Comparison of ENCODE assay signal across 7 mouse cellular contexts in the genomic region with DNA sequence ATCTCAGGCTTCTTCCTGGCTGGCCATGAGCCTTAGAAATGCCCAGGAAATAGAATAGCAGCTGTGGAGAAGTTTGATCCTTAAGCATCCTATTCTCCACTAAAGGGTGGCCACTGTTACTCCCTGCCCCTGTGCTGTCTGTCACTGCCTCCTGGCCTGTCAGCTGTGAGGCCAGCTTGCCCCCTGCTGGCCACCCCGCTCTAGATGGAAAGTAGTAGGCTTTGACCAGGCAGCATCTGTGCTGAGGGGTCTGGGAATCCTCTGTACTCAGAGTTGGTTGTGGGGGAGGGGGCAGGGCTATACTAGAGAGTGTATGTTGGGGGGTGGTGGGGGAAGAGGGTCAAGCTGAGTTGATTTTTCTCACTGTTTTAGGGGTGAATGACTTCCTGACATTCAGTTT.
DNase-seq lines count a peak whose midpoint lies in the region; ATAC-seq and TF ChIP-seq lines count a peak whose summit lies in the region.

No protein-coding gene starts in this region.

- H3K27ac ChIP-seq in gastrocnemius, adult 2 months, result no peak overlapping the region
- H3K27ac ChIP-seq in hindbrain, embryonic 13.5 days, result no peak overlapping the region

- H3K4me1 ChIP-seq in hindbrain, embryonic 13.5 days (replicated peaks), result peaks cover 6% of the 10 kb centered on the region; the same call in 1 of the 2 replicates

- no peak overlapping the region for H3K4me2 ChIP-seq in hindbrain, embryonic 13.5 days

- H3K9ac ChIP-seq in hindbrain, embryonic 13.5 days, result no peak overlapping the region

- H3K36me3 ChIP-seq in hindbrain, embryonic 13.5 days, result no peaks in the 10 kb centered on the region

- ATAC-seq in hindbrain, embryonic 13.5 days (ENCODE audit: low FRiP score), result peak; percentile 77

- no peaks in the 10 kb centered on the region for H3K27me3 ChIP-seq in hindbrain, embryonic 13.5 days

- no peaks in the 10 kb centered on the region for H3K9me3 ChIP-seq in hindbrain, embryonic 13.5 days

- 6% methylated on average over 1 of the region's 1 CpGs for WGBS in hindbrain, embryonic 13.5 days

- no peak overlapping the region for H3K4me3 ChIP-seq in gastrocnemius, adult 2 months
- no peak overlapping the region for H3K4me3 ChIP-seq in hindbrain, embryonic 13.5 days

- peak; percentile 51 to 55 for DNase-seq in adrenal gland, adult 18-20 months (ENCODE audit: low spot score in 2 of 2)
- DNase-seq in cerebellum, postnatal 14 days, result peak; percentile 56 to 61
- DNase-seq in gastrocnemius, adult 2 months, result peak; percentile 48
- peak; percentile 19 to 46 for DNase-seq in layer of hippocampus, postnatal 25 days (ENCODE audit: extremely low spot score in 1 of 2, low spot score in 1 of 2)
- DNase-seq in lung, postnatal 36 days, result peak; percentile 48
- peak; percentile 45 to 68 for DNase-seq in right cerebral cortex, postnatal 10 days (ENCODE audit: low spot score in 2 of 2)

- intact Hi-C loops in gastrocnemius, adult 2 months (cut with DNase I), result loop anchor here (1.0 kb wide), 1 partner anchor 890 kb away; no protein-coding TSS in a partner anchor

- peak; percentile 67 for TF ChIP-seq CTCF in gastrocnemius, adult 2 months (IDR thresholded peaks at IDR 0.05)
